Mouse (Mus musculus) liver, embryonic 11.5 days (tissue): Measurements from ENCODE around the gene Bcan. TPM values are rescaled to one million over a fixed set of nuclear protein-coding genes. Genes with fewer than 3 reads are reported as not detected.
A peak's percentile ranks its signal among the peaks of the same experiment; 100 is the strongest.

Source experiments
- ATAC-seq: fragments of 200-750 bp; cut with Nextera tagmentation; replicated peaks from 2 replicates; pipeline ENCODE4 v1.8.0; 2017; ENCODE audit warnings: moderate number of reproducible peaks, mild to moderate bottlenecking, moderate TSS enrichment, moderate library complexity; ENCODE audit not compliant: low FRiP score
- DNase-seq: peaks from one replicate; pipeline ENCODE4 v3.0.0-alpha.2; 2017; ENCODE audit warnings: low spot score
- H3K27ac ChIP-seq: fragments of 300-500 bp; sonication (generic); 2 replicates; pipeline ENCODE4 v1.5.1; 2014; ENCODE audit warnings: mild to moderate bottlenecking, low read depth, low read length, control low read depth
- H3K27me3 ChIP-seq: fragments of 300-500 bp; sonication (generic); replicated peaks from 2 replicates; pipeline ENCODE4 v1.6.1; 2014; ENCODE audit warnings: low read length, mixed read lengths; ENCODE audit not compliant: control insufficient read depth, insufficient read depth
- H3K36me3 ChIP-seq: fragments of 300-500 bp; sonication (generic); 2 replicates; pipeline ENCODE4 v1.6.1; 2014; ENCODE audit warnings: mild to moderate bottlenecking, low read length, moderate library complexity, mixed read lengths; ENCODE audit not compliant: control insufficient read depth, insufficient read depth
- H3K4me1 ChIP-seq: fragments of 300-500 bp; sonication (generic); replicated peaks from 2 replicates; pipeline ENCODE4 v1.6.1; 2014; ENCODE audit warnings: low read length, mixed read lengths; ENCODE audit not compliant: control insufficient read depth, insufficient read depth
- H3K4me2 ChIP-seq: fragments of 300-500 bp; sonication (generic); 2 replicates; pipeline ENCODE4 v1.6.1; 2014; ENCODE audit warnings: mild to moderate bottlenecking, control low read depth, moderate library complexity
- H3K4me3 ChIP-seq: fragments of 300-500 bp; sonication (generic); 2 replicates; pipeline ENCODE4 v1.5.1; 2014; ENCODE audit warnings: low read depth, low read length, control low read depth
- H3K9ac ChIP-seq: fragments of 300-500 bp; sonication (generic); 2 replicates; pipeline ENCODE4 v1.6.1; 2014; ENCODE audit warnings: low read depth, low read length, control low read depth
- H3K9me3 ChIP-seq: fragments of 300-500 bp; sonication (generic); 2 replicates; pipeline ENCODE4 v1.6.1; 2016; ENCODE audit warnings: low read length, inconsistent platforms, mixed read lengths; ENCODE audit not compliant: control insufficient read depth
- WGBS: fragments of 180-500 bp; shearing (Covaris S2); extraction: QIAGEN DNeasy Blood & Tissue Kit; methylation state at CpG from one replicate; pipeline ENCODE4 v1.1.7; 2014; 5-methylcytosine and 5-hydroxymethylcytosine counted together
- polyA plus RNA-seq: library from polyadenylated mRNA; unstranded; fragments of >200 nt; fragmentation: Nextera tagmentation; extraction: Ambion mirVana; gene quantifications from 2 replicates; pipeline ENCODE4 v1.2.1, GENCODE M21; 2014

Bcan gene
- polyA plus RNA-seq, 1 experiment from 2014 or later = not detected

DNA sequence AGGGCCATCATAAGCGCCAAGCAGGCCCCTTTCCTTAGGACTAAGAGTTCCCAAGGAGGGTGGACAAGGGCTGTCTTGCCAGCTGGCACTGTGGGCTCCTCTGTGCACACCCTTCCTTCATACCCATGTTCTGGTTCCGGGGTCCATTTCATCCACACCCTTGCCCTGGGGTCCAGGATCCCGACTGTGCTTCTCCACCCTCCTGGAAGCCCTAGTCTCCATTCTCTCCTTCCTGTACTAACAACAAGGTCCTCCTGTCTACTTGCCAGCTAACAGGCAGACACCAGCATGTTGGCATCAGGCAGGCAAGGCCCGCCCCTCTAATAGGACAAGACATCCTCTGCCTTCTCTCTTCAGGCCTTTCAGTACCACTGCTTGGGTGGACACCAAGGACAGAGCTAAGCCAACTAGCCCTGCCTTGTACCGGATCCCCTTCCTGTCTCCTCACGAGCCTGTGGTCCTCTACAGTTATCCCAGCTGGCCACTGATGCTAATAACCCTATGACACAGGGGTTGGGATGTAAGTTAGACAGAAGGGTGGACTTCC lies 18.7 kb downstream of the Bcan start:
- Histone ChIP-seq H3K4me1 (peaks cover 28% of the 10 kb centered on the region), H3K9ac (no peak overlapping the region), H3K9me3 (no peaks in the 10 kb centered on the region), H3K4me3 (no peak overlapping the region), H3K4me2 (no peak overlapping the region), H3K36me3 (no peaks in the 10 kb centered on the region), H3K27ac (0 out of 2 replicates have a peak overlapping the region, but pooled peaks have one; percentile 54), H3K27me3 (peaks cover 4% of the 10 kb centered on the region; the same call in 1 of the 2 replicates)
- DNase-seq (no peak), ATAC-seq (no peak)
- WGBS = 75% methylated on average over 6 of the region's 6 CpGs

DNA sequence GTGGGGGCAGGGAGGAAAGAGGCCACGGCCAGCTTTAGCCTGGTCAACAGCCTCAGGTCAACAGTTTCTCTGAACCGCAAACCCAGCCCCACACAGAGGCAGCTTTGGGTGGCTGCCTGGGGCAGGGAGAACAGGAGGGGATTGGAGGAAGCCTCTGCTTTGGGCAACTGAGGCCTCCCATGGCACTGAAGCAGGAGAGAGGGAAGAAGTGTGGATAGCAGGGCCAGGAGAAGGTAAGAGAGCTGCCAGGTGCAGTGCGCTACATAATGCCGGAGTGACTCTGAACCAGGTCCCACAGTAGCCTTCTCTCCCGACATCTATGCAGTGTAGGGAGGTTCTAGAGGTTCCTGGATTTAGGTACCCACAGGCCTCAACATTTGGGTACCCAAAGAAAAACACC lies 19.3 kb downstream of the Bcan start:
- ATAC-seq = no peak

DNA sequence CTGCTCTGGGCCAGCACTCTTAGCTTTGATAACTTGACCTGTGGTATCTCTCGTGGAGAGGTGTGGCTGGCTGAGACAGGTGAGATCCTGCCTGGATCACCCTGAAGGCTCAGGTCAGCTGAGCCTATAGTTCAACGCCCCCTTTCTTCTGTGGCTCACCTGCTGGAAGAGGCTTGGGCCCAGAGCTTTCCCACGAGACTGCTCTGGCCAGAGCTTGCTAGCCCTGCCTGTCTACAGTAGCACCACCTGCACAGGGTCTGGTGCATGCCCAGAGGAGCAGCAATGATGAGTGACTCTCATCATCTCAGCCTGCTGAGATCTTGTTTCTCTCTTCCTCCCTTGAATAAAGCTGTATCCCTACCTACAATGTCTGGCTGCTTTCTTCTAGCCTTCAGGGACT lies 19.9 kb downstream of the Bcan start:
- Histone ChIP-seq H3K4me1 (peaks cover 26% of the 10 kb centered on the region), H3K9me3 (no peaks in the 10 kb centered on the region), H3K36me3 (no peaks in the 10 kb centered on the region), H3K4me3 (no peak overlapping the region), H3K27ac (no peak overlapping the region), H3K9ac (no peak overlapping the region), H3K4me2 (no peak overlapping the region), H3K27me3 (peaks cover 6% of the 10 kb centered on the region; the same call in 1 of the 2 replicates)
- DNase-seq (no peak), ATAC-seq (no peak)
- WGBS = 48% methylated on average over 3 of the region's 3 CpGs

More for the DNA sequence above, 19.3 kb downstream of the Bcan start:
- Histone ChIP-seq H3K9ac (no peak overlapping the region), H3K4me1 (peaks cover 28% of the 10 kb centered on the region), H3K36me3 (no peaks in the 10 kb centered on the region), H3K27ac (no peak overlapping the region), H3K4me2 (no peak overlapping the region), H3K9me3 (no peaks in the 10 kb centered on the region), H3K27me3 (peaks cover 3% of the 10 kb centered on the region; the same call in 1 of the 2 replicates), H3K4me3 (no peak overlapping the region)
- 70% methylated on average over 5 of the region's 5 CpGs for WGBS
- no peak for DNase-seq

DNA sequence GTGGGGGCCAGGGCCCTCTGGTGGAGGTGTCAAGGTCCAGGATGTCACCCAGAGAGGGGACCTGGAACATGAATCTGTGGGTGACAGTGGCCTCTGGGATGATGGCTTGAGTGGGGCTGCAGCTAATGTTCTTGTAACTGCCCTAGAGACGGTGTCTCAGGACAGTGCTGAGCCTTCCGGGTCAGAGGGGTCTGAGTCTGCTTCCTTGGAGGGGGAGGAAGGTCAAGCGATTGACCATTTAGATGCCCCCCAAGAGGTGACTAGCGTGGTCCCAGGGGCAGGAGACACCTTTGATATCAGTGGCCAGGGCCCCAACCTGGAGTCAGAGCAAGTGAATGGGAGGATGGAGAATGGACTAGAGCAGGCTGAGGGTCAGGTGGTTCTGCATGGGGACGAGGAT lies 20.5 kb downstream of the Bcan start:
- no peaks in the 10 kb centered on the region for H3K9me3 ChIP-seq
- H3K27ac ChIP-seq = no peak overlapping the region
- ATAC-seq = no peak
- no peaks in the 10 kb centered on the region for H3K36me3 ChIP-seq
- no peak overlapping the region for H3K4me2 ChIP-seq
- WGBS = 86% methylated on average over 5 of the region's 5 CpGs
- peaks cover 6% of the 10 kb centered on the region; the same call in 1 of the 2 replicates for H3K27me3 ChIP-seq
- peaks cover 26% of the 10 kb centered on the region for H3K4me1 ChIP-seq
- no peak overlapping the region for H3K4me3 ChIP-seq
- no peak for DNase-seq
- H3K9ac ChIP-seq = no peak overlapping the region

DNA sequence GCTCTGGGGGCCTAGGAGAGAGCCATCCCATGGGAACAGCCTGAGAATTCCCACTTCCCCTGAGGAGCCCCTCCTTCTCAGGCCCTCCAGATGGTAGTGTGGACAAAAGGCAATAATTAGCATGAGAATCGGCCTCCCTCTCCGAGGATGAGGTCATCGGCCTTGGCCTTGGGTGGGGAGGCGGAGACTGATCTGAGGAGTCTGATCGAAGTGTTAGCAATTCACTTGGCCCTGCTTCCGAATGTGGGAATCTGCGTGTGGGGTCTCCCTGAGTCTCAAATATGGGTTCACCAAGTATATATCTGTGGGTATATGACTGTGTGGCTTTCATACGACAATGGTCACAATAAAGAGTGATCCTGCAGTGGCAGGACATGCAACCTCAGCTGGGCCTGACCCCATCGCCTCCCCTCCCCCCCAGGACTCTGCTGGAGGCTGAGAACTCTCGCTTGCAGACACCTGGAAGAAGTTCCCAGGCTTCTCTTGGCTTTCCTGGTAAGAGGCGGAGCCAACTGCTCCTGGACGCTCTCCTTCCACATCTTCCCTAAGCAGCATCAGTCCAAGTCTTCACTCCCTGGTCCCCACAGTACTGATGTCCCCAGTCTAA lies 25.5 kb downstream of the Bcan start:
- Histone ChIP-seq H3K4me2 (no peak overlapping the region; the same call in 1 of the 2 replicates), H3K27ac (no peak overlapping the region), H3K36me3 (no peaks in the 10 kb centered on the region), H3K9ac (no peak overlapping the region), H3K4me3 (no peak overlapping the region), H3K27me3 (peaks cover 42% of the 10 kb centered on the region), H3K9me3 (no peaks in the 10 kb centered on the region), H3K4me1 (peaks cover 25% of the 10 kb centered on the region)
- ATAC-seq (no peak), DNase-seq (no peak)
- WGBS = 46% methylated on average over 12 of the region's 12 CpGs

DNA sequence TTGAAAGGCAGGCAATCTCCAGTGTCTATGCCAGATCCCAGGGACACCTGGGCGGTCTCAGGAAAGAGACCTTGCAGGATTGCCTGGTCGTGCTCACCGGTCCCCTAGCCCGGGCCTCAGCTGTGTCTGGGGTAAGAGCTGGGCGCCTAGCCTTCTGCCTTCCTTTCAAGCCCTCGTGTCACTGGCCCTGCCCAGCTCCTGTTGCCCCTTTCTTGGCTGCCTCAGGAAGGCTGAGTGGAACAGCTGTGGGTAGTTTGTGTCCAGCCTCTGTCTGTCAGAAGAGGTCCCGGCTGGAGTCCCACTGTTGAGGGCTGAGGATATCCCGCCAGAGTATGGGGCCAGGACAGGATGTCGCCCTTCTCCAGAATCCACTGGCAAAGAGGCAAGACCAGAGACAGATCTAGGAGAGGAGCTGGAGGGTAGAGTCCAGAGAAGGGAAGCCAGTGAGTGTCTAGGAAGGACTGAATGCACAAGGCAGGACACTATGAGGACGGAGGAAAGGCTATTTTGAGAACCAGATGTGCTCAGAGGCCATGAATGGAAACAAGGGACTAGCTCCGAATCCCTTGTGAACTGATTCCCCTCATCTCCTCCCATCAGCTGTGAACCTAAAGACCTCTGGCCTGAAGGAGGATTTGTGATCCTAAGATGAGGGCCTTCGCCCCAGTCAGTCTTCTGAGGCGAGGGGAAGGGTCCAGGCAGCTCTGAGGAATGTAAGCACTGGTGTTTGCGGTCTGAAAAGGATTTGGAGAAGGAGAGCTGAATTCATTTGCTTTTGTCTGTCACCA lies 26.2 kb downstream of the Bcan start:
- Histone ChIP-seq H3K27ac (no peak overlapping the region), H3K36me3 (no peaks in the 10 kb centered on the region), H3K4me2 (peak overlapping the region; percentile 77), H3K9ac (no peak overlapping the region), H3K4me3 (no peak overlapping the region), H3K27me3 (peaks cover 42% of the 10 kb centered on the region), H3K4me1 (peaks cover 25% of the 10 kb centered on the region), H3K9me3 (no peaks in the 10 kb centered on the region)
- 53% methylated on average over 14 of the region's 14 CpGs for WGBS
- no peak for DNase-seq
- no peak for ATAC-seq

DNA sequence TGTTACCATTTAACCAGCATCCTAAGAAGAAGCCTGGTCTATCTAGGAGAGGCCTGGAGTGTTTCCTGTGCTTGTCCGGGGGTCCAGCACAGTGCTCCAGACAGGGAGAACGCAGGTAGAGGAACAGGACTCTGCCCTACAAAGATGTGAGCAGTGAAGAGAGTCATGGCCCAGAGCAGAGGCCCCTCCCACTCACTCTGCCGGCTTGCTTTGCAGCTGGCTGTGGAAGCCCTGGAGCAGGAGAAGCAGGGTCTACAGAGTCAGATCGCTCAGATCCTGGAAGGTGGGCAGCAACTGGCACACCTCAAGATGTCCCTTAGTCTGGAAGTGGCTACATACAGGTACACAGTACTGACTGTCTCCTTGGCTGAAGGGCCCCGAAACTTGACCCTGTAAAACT lies 27.3 kb downstream of the Bcan start:
- Histone ChIP-seq H3K27me3 (peaks cover 42% of the 10 kb centered on the region), H3K27ac (no peak overlapping the region), H3K9me3 (no peaks in the 10 kb centered on the region), H3K4me2 (peak overlapping the region; percentile 77), H3K4me1 (peaks cover 25% of the 10 kb centered on the region), H3K4me3 (peak overlapping the region; percentile 55), H3K9ac (peak overlapping the region; percentile 20; the same call in 1 of the 2 replicates), H3K36me3 (no peaks in the 10 kb centered on the region)
- WGBS = 40% methylated on average over 5 of the region's 5 CpGs
- ATAC-seq (no peak), DNase-seq (no peak)

DNA sequence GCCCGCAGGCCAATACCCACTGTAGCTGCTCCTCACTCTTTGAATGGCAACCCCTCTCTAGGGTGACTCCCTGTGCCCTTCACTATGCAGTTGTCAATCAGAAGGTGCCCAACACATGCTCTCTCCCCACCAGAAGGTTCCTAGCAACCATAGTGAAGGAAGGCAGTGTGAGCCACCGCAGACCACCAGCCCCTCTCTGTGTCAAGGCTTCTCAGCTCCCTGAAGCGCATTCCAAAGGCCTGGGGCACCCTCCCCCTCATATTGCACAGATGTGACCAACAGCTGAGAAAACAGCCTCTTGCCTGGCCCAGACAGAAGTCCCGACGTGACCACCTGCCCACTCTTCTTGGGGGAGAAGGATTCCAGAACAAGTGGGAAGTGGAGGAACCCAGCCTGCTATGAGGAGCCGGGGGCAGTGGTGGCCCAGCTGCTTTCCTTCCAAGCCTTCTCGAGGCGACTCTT lies 27.8 kb downstream of the Bcan start:
- H3K9ac ChIP-seq = 0 out of 2 replicates have a peak overlapping the region, but pooled peaks have one; percentile 20
- DNase-seq (no peak), ATAC-seq (no peak)
- H3K4me2 ChIP-seq = peak overlapping the region; percentile 77
- no peaks in the 10 kb centered on the region for H3K36me3 ChIP-seq
- no peak overlapping the region for H3K27ac ChIP-seq
- H3K4me1 ChIP-seq = peaks cover 25% of the 10 kb centered on the region
- H3K4me3 ChIP-seq = peak overlapping the region; percentile 55
- peaks cover 42% of the 10 kb centered on the region for H3K27me3 ChIP-seq
- no peaks in the 10 kb centered on the region for H3K9me3 ChIP-seq
- WGBS = 29% methylated on average over 8 of the region's 8 CpGs
